Mouse (Mus musculus) retina, postnatal 1 day (tissue): ENCODE results near the gene Myh7b.

Source experiments
- DNase-seq: peaks from one replicate; pipeline ENCODE4 v3.0.0-alpha.2; 2012

The Myh7b gene

GRCm38 (mm10) chr2:155635961-155636360 is 24.9 kb downstream of the Myh7b start:
- no peak for DNase-seq

DNA sequence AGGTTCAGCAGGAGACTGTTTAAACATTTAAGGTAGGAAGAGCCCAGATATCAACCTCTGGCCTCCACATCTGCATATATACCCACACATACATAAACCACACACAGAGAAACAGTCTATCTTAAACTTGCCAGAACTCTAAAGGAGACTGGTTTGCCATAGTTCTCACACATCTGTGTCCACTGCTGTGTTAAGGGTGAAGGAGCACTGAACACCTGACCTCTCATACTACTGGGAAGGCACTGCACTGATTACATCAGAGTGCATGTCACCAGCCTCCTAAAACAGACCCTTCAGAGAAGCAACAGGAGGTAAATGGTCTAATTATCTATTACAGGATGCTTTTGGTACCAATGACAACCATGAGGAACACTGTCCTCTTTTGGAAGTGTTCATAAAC is 25.9 kb downstream of the Myh7b start:
- no peak for DNase-seq

- no peak for DNase-seq
These were observed 26.4 kb downstream of the Myh7b start for GRCm38 (mm10) chr2:155637411-155637810.

- no peak for DNase-seq
These were observed 29.6 kb downstream of the Myh7b start for GRCm38 (mm10) chr2:155640656-155641055.

- DNase-seq = no peak
These were observed 30.8 kb downstream of the Myh7b start for GRCm38 (mm10) chr2:155641540-155642472.

GRCm38 (mm10) chr2:155645746-155646145 is 34.7 kb downstream of the Myh7b start:
- DNase-seq = no peak

DNA sequence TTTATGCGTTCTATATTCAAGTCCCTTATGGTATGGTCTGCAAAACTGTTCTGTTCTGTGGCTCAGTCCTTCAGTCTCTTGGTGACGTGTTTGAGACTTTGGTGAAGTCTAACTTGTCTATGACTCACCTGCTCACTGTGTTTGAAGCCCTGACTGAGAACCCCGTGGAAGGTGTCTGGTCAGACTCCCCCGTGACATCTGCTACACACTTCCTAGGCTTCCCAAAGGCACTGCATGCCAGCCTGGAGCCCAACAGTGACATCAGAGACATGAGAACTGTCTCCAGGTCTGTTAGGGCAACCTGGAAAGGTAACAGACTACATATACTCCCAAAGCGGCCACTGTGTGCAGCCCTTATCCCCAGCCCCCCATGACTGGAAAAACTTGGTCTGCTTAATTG is 41.6 kb downstream of the Myh7b start:
- DNase-seq = no peak

DNA sequence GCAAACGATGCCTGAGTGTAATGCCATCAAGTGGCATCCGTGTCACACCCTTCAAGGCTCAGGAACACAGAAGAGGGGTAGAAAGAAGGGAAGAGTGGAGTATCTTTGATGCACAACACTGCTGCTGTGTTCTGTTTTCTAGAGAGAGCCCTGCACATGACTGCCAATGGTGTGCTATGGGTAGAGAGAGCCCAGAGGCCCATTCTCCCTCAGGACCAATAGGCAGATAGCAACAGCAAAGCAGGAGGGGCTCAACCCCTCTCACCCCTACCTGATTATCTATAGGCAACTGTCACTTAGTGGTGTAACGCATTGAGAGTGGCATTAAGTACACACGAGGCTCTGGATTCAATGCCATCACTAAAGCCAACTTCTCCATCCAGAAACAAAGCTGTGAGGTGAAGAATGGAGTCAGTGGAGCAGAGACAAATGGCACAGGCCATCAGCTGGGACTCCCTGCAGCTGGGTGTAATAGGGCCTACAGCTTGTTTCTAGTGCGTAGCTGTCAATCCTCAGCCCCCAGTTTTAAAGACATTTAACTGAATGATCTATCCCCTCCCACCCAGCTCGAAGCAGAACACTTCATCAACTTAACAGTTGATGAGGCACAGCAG is 44.9 kb downstream of the Myh7b start:
- peak; percentile 35 for DNase-seq

DNA sequence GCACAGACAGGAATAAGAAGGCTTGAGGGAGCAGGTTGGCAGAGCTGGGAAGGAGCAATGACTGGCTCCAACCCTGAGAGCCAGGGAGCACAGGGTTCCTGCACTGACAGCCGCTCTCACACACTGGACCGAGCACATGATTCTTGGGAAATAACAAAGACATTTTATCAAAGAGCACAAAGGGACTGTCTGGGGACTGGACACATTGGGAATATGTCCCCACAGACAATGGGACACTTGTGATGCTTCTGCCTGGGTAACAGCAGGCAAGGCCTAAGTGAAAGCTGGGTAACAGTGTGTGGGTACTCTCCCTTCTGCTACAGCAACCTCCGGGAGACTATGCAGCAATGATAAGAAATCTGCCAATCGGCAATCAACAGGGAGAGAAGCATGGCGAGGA is 51.4 kb downstream of the Myh7b start:
- DNase-seq = no peak

DNA sequence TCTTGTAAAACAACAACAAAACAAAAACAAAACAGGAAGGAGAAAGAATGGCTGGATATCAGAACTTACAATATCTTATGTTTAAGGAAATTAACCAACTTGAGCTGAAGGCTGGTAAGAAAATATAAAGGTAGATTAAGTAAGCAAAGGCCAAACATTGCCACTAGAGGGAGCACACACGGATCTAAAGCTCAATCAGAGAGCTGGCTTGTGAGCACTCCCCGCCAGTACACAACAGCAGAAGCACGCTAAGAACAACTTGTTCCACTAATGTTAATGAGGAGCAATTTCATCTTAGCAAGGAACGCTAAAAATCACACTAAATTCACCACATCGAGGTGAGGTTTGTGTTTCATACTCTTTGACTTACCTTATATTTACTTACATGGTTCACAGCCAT is 52.1 kb downstream of the Myh7b start:
- peak; percentile 65 for DNase-seq

GRCm38 (mm10) chr2:155663910-155664460 is 53.0 kb downstream of the Myh7b start:
- DNase-seq = no peak

DNA sequence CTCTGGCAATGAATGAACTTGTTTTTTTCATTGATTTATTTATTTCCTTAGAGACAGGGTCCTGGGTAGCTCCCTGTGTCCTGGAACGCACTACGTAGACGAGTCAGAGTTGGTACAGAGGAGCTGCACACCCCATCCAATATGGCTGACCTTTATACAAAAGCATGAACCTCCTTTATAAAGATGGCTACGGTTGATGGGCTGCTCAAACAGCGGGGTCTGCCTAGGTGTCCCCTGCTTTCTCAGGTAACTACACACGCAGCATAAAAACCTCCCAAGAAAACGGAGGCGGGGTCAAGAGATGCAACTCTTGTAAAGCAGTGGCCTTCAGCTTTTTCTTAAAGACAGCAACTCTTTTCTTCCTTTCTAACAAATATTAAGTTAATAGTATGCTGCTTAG is 56.9 kb downstream of the Myh7b start:
- DNase-seq = no peak

- DNase-seq = peak; percentile 39
These were observed 57.4 kb downstream of the Myh7b start for GRCm38 (mm10) chr2:155668461-155668860.

DNA sequence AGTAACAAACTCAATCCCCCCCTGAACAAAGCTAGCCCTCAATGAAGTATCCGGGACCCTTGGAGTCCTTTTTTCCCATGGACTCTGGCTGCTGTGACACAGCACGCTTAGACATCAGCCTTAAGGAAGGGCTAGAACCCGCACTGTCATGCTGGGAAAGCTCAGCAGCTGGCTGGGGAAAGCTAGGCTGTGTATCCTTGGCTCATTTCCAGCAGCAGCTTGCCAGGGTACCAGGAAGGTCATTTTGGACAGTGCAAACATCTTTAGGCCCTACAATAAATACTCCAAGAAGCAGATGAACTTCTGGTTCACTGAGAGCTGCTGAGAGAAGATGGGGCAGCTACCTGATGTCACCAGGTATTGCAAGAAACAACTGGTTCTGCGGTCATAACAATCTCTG is 60.2 kb downstream of the Myh7b start:
- DNase-seq = peak; percentile 21

DNA sequence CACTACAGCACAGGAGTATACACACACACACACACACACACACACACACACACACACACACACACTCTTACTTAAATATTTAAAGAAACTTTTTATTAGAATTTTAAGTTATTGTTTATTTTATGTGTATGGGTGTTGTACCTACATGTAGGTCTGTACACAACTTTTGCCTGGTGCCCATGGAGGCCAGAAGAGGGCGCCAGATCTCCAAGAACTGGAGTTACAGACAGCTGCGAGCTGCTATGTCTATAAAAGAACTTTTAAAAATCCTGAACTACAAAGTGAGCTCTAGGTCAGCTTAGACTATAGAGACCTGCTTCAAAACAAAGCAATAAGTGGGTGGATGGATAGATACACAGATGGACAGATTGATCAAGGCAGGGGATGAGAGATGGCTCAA is 62.5 kb downstream of the Myh7b start:
- peak; percentile 59 for DNase-seq

- no peak for DNase-seq
These were observed 64.1 kb downstream of the Myh7b start for GRCm38 (mm10) chr2:155675118-155675517.

DNA sequence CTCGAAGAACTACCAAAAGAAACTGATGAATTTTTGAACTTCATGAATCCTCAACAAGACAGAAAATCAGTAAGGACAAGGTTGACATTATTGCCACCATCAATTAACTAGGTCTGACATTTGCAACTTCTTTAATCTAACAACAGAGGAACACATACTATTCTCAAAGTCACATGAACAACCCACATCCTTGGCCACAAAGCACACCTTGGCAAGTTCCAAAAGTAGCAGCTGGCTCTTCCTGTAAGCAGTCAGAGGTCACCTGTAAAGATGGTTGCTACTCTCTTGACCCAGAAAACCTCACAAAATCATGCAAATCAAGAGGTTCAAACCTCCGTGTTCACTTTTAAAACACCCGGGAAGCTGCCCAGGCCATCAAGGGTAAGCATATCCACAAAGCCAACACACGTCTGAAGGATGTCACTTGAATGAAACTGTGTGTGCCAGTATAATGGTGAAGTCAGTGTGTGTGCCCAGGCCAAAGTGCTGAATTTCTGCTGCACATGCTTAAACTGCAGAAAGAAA is 68.6 kb downstream of the Myh7b start:
- DNase-seq = no peak

GRCm38 (mm10) chr2:155680591-155680990 is 69.6 kb downstream of the Myh7b start:
- no peak for DNase-seq

DNA sequence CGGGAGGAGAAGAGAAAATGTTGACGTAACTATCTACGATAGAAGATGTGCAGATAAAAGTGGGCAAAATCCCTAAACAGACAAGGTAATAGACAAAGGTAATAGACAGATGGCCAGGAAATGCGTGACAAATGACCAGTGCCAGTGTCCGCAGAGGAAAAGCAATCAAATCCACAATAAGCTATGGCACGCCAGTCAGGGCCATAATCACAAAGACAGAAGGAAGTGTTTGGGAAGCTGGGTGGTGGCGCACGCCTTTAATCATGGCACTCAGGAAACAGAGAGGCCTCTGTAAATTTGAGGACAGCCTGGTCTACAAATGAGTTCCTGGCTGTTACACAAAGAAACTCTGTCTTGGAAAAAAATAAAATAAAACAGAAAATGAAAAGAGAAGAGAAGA is 70.2 kb downstream of the Myh7b start:
- no peak for DNase-seq

DNA sequence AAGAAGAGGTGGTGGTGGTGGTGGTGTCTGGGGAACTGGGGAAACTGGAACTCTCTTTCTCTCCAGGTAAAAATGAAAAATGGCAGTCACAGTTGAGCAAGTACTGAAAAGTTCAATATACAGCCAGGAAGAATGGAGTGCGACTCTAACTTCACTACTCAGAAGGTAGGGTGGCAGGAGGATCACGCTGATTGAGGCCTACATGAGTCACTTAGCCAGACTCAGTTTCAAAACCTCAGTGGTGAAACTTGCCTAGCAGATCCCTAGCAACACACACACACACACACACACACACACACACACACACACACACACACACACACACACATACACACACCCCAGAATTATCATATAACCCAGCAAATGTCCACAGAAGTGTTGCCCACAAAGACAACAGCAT is 70.9 kb downstream of the Myh7b start:
- no peak for DNase-seq

GRCm38 (mm10) chr2:155683137-155683536 is 72.1 kb downstream of the Myh7b start:
- no peak for DNase-seq

GRCm38 (mm10) chr2:155683821-155684220 is 72.8 kb downstream of the Myh7b start:
- no peak for DNase-seq
